Mouse (Mus musculus) olfactory bulb, adult 2 months (tissue): ENCODE data around the gene Gm5795. TPM values are rescaled to one million over a fixed set of nuclear protein-coding genes. Genes with fewer than 3 reads are reported as not detected.
"Not testable (repeated sequence)": the region's sequence is repeated elsewhere in the genome, so short reads cannot be mapped to it uniquely, and the experiment has no call there.

Experiments
- H3K27ac ChIP-seq: fragments of 200-500 bp; 2 replicates; pipeline ENCODE4 v1.5.1; 2012; ENCODE audit warnings: low read depth, low read length; ENCODE audit not compliant: insufficient read depth
- H3K4me1 ChIP-seq: fragments of 200-500 bp; 2 replicates; pipeline ENCODE4 v1.6.1; 2012; ENCODE audit warnings: low read length; ENCODE audit not compliant: control insufficient read depth, insufficient read depth
- H3K4me3 ChIP-seq: fragments of 200-500 bp; 2 replicates; pipeline ENCODE4 v1.5.1; 2012; ENCODE audit warnings: mild to moderate bottlenecking, low read depth, low read length, moderate library complexity; ENCODE audit not compliant: insufficient read depth
- WGBS: fragments of 180-500 bp; shearing (Covaris S2); methylation state at CpG from one replicate; pipeline ENCODE4 v1.1.7; 2018; 5-methylcytosine and 5-hydroxymethylcytosine counted together
- polyA plus RNA-seq: library from polyadenylated mRNA; stranded (reverse); fragments of >200 nt; gene quantifications from 2 replicates; pipeline ENCODE4 v1.2.4, GENCODE M21; 2012; ENCODE audit warnings: low replicate concordance; ENCODE audit not compliant: missing spikeins, insufficient read depth, insufficient read length

Gm5795 gene
- not detected in 2 replicates for polyA plus RNA-seq

DNA sequence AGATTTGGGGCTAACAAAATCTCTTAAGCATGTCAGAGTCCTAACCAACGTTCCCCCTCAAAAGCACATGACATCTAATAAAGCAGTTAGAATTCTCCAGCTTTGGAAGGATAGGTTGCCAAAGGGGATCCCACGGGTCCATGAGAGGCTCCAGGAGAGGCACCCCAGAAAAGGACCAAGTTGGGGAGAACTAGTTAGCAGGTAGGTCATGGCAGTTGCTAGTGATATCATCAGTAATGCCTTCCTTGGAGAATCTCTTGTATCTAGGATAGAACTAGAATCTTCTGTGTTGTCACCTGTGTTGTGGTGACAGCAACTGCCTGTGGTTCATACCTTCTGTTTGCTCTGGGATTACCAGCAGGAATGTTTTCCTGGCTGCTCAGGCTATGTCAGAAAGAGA lies at the start of gene Gm5795:
Gm5795 (plus strand) TSS at position 301 of the 400 bp plus-strand sequence.
- not testable (repeated sequence) for H3K27ac ChIP-seq, H3K4me3 ChIP-seq, H3K4me1 ChIP-seq
- WGBS: no CpG with 5 or more reads among the region's 2 CpGs

DNA sequence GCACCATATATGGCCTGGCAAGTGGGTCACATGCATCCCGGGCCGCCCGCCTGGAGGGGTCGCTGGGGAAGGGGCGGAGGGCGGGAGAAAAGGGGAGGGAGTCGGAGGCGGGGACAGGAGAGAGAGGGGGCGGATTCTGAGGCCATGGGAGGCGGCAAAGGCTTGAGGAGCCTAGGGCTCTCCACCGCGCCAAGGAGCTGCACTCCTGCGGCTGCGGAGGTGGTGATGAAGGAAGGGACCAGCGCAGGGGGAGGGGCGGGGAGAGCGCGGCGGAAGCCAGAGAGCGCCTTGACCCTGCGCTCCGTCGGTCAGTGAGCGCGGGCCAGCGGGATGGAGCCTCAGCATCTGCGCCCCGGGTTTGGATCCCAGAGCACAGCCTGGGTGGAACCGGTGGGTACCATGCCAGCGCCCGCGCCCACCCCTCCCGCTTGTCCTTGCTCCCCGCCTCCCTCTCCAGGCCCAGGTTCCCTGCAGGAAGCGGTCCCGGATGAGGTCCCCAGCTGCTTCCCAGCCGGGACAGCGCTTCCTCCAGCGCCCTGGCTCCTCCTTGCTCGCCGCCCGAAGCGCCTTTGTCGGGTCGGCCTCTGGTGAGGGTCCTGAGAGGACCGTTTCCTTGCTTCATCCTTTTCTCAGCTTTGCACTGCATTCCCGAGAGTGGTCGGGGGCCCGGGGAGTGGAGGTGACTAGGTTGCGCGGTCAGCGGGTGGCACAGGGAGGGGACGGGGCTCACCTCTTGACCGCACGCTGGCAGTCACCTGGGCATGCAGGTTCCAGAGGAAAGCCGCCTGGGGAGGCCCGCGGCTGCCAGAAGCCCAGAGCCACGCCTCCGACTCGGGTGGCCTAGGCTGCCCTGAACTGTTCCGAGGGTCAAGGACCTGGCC lies 20.5 kb downstream of the Gm5795 start, which contains the start of gene D830030K20Rik:
D830030K20Rik (plus strand) TSS at position 217 of the 881 bp plus-strand sequence.
- H3K27ac ChIP-seq, H3K4me1 ChIP-seq: not testable (repeated sequence)
- 1% methylated on average over 30 of the region's 62 CpGs for WGBS
- H3K4me3 ChIP-seq: peak within 1 kb of the TSS; percentile 49

- 16% methylated on average over 9 of the region's 11 CpGs for WGBS
Observed at GRCm38 (mm10) chr14:3209367-3209766, 21.3 kb downstream of the Gm5795 start.

More at GRCm38 (mm10) chr14:3209367-3209766, 21.3 kb downstream of the Gm5795 start:
- not testable (repeated sequence) for H3K27ac ChIP-seq, H3K4me1 ChIP-seq, H3K4me3 ChIP-seq

Other genes with a start within 250 kb of the Gm5795 start
- gene Gm2888, start 158.3 kb upstream of the Gm5795 start, polyA plus RNA-seq: not detected in 2 replicates
- gene Gm2897, start 139.0 kb upstream of the Gm5795 start, polyA plus RNA-seq: not detected in 2 replicates
- gene Gm10340, start 54.3 kb upstream of the Gm5795 start, polyA plus RNA-seq: not detected in 2 replicates
- gene D830030K20Rik, start 20.2 kb downstream of the Gm5795 start, polyA plus RNA-seq: not detected in 2 replicates
- gene Gm2956, start 144.4 kb downstream of the Gm5795 start, polyA plus RNA-seq: not detected in 2 replicates
- gene Gm10413, start 206.8 kb downstream of the Gm5795 start, polyA plus RNA-seq: not detected in 2 replicates
- gene Gm10409, start 224.4 kb downstream of the Gm5795 start, polyA plus RNA-seq: not detected in 2 replicates
- gene Gm3005, start 239.8 kb downstream of the Gm5795 start, polyA plus RNA-seq: not detected in 2 replicates